Mouse (Mus musculus) hematopoietic stem cell, adult 5-6 weeks (primary cell): ENCODE results near the gene Plcg1. TPM values are rescaled to one million over a fixed set of nuclear protein-coding genes. Genes with fewer than 3 reads are reported as not detected.
A peak's percentile ranks its signal among the peaks of the same experiment; 100 is the strongest.

ENCODE experiments used
- ATAC-seq, 2 experiments: fragments of 125-278 bp in 1 of 2; replicated peaks in 1 of 2; 2 replicates each; pipeline ENCODE4 v1.8.0; 2016 to 2017; ENCODE audit warnings: inconsistent platforms in 2 of 2, mild to moderate bottlenecking in 2 of 2, moderate number of reproducible peaks in 2 of 2, low read depth in 1 of 2, moderate TSS enrichment in 1 of 2; ENCODE audit not compliant: low FRiP score in 2 of 2, poor library complexity in 2 of 2, severe bottlenecking in 2 of 2, insufficient read depth in 1 of 2, low TSS enrichment in 1 of 2
- total RNA-seq: library from RNA; stranded (forward); fragments of 172-1452, 232-1000 nt; gene quantifications from 2 replicates; pipeline ENCODE4 v1.2.3, GENCODE M21; 2017

The Plcg1 gene
- total RNA-seq, 1 experiment from 2014 or later = 68.4 TPM

DNA sequence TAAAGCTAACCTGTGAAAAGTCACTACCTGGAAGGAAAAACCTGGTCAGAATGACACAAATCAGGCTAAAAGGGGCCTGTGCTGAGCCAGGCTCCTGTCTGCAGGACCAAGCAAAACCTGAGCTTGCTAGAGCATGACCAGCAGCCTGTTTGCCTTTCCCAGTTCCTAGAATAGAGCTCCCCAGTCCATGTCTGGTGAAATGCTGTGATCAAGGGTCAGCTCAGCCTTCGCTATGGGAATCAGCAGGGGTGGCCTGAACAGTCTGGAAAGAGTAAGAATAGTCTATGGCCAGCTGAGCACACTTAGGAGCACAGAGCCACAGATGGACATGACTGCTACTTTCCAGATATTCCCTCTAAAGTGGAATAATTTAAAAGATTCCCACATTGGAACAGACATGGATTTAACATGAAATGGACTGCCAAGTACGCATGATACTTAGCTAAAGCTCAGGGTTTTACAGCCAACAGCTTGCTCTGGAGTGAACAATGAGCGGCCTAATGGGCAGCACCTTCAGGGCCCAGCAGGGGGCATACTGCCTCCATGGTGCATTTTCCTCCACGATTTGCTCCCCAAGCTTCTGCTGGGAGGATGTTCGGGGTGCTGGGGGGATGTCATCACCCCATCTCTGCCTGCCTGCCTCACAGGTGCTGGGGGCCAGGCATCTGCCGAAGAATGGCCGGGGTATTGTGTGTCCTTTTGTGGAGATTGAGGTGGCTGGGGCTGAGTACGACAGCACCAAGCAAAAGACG, 29.5 kb downstream of the Plcg1 start:
- ATAC-seq = 0 out of 4 replicates have a peak, but pooled peaks of 1 of the 2 experiments have one; percentile 41

DNA sequence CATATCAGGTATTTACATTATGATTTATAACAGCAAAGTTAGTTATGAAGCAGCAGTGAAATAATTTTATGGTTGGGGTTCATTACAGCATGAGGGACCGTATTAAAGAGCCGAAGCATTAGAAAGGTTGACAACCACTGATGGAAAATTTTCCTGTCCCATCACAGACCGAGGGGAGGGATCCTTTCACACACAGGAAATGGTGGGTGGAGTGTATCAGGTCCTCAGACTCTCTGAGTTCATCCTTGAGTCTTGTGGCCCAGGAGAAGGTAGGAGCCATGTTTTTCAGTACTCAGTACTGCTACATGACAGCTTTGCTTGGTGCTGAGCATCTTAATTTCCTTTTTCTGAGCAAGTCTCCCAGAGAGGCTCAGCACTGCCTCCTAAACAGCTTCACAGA, 32.7 kb downstream of the Plcg1 start:
- ATAC-seq = no peak

DNA sequence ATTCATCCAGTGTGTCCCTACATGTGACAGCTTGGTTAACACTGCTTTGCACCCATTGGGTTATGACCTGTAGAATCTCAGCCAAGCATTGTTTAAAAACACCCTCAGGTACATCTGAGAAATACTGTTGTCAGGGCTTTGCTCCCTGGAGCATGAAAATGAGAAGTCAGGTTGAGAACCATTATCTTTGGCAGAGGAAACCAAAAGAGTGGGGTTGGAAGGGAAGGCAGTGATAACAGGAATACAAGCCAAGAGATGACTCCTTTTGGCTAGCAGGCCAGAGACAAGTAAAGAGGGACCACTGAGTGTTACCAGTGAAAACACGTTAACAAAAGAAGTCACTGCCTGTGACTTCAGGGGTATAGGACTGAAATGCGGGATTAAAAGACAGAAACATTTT, 33.3 kb downstream of the Plcg1 start:
- ATAC-seq = no peak

DNA sequence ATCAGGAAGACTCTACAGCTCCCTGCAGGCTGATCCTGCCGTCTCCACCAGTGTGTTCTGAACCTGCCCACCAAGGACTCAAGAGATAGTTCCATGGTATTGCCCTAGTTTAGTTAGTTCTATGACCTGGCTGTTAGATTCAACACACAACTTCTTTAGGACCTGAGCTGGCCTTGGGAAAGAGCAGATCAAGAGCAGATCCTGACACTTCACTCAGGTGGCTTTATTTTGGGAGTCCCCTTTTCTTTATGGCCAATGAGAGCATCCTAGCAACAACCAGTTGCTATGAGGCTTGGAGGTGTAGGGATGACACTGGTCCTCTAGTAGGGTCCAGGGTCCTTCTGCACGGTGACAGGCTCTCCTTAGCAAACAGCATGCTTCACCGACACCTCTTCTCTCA, 34.0 kb downstream of the Plcg1 start:
- ATAC-seq = no peak

DNA sequence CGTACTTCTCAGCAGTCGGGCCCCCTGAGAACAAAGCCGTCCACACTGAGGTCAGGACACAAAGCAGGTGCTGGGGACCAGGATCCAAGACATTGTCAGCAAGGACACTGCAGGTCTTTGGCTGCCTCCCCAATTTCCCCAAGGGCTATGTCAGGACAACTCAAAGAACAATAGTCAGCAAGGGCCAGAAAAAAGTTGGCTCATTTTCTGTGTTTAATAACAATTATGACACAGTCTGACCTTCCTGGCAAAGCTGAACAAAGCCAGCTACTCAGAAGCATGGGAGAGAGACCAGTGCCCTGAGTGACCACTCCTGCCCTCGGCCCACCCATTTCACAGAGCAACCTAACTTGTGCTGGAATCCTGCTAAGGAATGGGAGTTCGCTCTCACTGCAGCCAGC, 35.3 kb downstream of the Plcg1 start:
- ATAC-seq = no peak

DNA sequence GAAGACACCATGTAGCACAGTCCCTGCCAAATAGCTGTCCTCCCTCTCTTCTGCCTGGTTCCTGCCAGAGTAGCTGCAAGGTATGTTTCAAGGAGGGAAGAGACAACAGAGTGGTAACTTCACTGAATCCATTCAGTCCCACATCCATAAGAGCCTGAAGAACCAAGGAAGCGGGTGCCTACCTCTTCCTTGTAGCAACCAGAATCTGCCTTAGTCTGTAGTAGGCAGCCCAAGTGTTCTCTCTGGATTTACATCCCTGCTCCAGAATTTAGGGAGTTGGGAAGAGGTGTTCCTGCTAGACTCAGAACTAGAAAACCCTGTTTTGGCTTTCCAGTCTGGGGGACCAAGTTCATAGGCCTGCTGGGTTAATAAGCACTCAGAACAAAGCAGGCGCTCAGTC, 36.1 kb downstream of the Plcg1 start:
- no peak for ATAC-seq

DNA sequence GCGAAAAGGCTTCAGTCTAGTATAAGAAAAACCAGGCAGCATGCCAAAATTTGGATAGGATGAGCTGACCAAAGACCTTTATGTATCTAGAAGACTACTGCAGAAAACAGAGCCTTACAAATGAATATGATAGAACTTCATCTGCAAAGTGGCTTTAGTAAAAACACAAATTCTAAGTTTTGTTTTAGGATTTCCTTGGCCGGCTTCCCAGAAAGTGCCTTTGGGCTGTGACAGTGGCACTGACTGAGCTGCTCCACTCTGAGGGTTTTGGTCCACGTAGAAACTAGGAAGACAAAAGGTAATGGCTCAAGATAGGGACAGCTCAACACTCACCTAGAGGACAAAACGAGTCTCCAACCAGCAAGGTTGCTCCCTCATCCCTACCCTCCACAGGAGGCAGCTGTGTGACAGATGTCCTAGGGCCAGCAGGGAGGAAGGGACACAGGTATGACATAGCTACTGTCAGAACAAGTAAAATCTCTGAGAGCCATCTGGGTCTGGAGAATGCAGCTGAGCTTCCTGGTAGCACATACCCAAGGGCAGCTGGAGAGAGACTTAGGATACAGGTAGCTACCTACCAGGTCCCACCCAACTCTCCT, 37.1 kb downstream of the Plcg1 start:
- ATAC-seq = no peak

DNA sequence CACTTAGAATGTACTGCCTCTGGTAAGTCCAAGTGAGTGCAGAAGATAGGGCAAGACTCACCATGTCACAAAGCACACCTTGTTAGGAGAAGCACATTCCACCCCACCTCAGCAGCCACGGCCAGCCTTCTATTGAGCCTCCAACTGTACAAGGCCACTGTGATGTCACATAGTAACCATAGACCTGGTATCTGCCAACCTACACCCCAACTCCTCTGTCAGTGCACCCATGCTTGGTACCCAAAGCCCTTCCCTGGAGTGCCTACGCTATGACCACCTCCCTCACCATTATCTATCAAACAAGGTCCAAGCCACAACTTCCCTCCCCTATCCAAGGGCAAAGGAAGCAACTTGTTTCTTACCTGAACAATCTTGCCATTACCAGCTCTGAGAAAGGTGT, 37.9 kb downstream of the Plcg1 start:
- ATAC-seq = no peak

DNA sequence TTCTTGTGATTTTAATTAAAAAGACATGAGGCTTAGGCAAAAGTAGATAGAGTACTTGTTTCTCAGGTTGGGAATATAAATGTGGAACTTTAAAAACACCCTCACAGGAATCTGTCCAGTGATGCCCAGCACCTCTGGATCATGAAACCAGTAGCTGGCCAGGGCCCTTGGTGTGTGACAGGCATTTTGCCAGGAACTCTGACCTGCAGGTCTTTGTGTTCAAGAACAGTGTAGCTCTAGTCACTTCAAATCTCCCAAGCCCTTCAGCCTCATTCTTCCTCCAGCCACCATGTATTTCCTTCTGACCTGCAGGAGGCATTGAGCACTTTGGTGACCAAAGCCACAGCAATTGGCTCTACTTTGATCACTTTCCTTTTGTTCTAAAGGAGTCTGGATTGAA, 39.3 kb downstream of the Plcg1 start:
- ATAC-seq = no peak

DNA sequence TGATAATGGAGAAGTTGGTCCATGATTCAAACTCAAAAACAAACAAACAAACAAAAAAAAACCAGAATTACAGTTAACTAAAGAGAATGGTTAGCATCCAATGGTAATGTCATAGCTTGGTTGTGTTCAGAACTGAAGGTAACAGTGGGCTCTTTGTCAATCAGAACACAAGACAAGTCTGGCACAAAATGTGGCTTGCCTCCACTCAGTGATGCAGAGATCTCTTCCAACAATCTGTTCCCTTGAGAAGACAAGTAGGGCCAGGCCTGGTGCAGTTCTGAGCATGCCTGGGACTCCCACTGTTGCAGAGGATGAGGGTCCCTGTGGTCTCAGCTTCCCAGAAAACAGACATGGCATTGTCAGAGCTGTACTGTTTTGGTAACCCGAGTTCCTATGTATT, 39.8 kb downstream of the Plcg1 start:
- ATAC-seq = no peak

DNA sequence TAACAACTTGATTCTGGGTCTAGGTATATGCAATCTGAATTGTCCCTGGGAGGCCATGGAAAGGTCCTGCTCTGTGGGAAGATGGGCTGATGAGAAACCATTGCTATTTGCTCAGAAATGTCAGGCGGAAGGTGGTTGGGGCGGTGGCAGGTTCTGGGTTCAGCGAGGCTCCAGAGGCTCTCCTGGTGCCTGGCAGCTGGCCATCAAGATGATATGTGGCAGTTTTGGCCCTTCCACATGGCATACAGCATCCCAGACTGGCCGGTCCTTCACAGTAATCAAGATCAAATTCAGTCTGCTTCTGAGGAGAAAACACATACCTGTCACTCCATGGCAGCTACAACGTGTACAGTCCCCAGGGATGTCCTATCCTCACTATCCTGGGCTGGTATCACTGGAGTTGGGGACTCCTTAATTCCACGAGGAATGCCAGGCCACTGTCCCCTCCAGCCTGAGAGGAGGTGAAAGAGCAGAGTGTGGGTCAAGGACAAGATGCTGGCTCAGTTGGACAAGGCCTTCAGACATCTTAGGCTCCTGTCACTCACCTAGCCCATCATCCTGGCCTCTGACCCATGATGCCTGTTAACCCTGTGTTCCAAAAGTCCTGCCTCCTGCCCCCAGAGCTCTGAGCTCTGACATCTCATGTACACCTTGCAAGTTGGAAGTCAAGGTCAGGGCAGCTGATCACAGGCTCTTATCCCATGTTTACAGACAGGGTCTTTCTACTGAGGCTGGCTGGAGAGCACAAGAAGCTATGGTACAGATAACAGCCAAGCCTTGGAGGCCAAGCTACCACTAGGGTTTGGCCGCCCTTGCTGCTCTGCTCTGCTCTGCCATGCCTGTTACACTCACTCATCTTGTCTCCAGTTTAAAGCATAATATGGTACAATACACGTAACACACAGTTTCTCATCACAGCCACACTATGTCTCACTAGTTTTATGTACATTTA, 40.5 kb downstream of the Plcg1 start:
- ATAC-seq = no peak

DNA sequence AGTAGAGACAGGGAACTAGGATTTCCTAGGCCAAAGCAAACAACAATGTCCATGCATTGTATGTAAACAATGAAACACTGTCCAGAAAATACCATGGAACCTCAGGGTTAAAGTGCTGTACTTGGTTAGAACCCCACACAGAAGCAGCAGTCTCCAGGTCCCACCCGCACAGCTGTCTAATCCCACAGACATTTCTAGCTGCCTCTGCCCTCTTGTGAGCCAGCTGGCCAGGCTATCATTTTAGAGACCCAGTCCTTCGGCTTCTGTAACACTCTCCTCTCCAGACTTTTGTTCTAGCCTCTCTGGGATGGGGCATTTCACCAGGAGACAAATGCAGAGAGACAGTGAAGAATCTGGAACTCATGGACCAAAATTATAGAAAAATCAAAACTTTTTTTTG, 46.9 kb downstream of the Plcg1 start:
- no peak for ATAC-seq

DNA sequence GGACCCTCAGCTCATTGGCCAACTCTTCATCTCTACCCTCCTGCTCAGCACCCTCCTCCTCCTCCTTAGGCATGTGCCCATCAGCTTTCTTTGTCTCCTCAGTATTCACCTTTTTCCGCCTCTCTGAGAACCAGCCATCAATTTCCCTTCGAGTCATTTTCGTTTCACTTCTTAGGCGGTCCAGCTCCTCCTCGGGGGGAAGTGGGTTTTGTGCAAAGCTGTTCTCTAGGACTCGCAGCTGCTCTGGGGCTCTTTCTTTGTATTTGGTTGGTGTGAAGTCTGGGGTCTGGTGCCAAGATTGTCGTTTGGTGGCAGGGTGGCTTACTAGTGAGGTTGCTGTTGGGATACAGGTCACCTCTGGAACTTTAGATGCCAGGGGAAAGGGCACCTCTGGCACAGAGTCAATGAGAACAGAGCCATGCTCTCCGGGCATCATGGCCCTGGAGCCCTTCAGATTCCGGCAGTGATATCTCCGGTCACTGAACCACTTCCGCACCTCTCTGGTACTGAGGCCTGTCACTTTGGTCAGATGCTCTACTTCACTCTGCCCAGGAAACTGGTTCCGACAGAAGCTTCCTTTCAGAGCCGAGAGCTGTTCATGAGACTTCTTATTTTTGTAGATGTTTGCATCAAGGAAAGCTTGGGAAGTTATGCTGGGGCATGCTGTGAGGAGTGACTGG, 49.2 kb downstream of the Plcg1 start:
- peak; percentile 57 to 62 for ATAC-seq

DNA sequence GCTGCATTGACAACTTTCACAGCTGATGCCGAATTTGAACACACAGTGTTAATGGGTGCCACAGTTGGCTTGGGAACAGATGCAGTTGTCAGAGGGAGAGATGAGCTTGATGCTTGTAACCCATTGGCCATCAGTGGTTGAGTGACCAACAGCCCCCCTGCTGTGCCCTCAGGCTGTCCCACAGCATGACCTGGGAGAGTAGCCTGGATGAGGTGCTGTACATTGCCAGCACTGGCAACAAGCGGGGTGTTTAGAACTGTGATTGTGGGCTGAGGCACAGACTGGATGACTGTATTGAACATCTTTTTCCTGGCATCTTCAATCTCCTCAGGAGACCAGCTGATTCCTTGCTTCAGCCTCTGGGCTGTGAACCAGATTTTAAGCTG, 49.7 kb downstream of the Plcg1 start:
- ATAC-seq = no peak

DNA sequence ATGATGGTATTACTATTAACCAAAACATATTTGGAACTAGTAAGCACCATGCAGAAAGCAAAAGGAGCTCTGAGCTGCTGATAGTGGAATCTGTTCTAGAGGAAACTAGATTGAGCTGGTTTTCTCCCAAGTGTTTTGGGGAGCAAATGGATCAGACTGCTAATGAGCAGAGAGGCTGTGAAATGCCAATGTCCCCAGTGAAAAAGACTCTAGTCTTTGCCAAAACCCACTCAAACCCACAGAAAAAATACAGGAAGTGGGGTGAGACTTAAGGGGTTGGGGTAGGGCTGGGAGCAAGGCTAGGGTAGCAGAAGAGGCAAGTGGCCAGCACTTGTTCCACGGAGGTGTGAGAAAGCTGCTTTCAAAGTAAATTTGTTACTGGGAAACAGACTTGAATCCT, 55.2 kb downstream of the Plcg1 start:
- ATAC-seq = 0 out of 4 replicates have a peak, but pooled peaks of 1 of the 2 experiments have one; percentile 36

DNA sequence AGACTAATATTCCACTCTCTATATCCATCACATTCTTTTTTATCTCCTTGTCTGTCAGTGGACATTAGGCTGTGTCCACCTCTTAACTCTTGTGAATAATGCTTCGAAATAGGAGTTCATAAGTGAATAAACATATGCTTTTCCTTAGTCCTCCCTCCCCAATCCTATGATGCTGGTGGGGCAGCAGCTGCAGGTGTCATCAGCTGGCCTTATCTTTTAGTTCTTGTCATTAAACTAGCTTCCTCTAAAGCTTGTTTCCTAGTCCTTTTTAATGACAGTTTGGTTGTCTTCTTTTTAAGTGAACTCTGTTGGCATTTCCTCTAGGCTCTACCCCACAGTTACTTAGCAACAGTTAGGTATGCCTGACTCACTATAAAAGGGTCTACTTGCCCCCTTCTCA, 57.9 kb downstream of the Plcg1 start:
- ATAC-seq = no peak

DNA sequence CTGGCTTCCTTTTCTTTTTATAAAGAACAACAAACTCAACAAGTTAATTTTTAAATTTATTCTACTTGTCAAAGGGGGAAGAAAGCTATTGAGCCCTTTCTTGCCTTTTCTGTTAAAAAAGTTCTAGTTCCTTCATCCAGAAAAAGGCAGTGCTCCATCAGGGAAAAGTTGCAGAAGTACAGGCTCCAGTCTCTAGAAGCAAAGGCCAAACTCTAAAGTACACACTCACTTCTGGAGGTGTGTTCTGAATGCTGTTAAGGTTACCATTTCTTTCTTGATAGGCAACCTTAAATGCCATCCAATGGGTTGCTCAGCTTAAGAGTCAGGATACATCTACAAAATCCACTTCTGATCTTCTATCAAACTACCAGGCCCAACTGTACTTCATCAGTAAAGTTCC, 58.6 kb downstream of the Plcg1 start:
- no peak for ATAC-seq

DNA sequence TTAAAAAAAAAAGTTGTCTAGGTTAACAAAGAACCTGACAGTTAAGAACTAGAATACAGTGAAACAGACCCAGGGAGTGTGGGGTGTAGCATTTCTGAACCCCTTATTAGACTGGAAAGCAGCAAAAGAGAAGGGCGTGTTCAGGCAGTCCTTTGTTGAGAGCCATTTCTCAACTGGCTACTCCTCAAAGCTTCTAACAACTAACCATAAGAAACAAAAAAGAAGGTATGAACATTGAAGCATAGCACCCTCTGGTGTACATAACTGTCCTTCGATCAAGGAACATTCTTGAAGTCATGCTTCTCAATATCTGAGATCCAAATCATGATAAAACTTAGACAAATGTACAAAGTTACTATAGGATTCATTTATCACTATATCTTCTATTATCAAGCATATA, 62.0 kb downstream of the Plcg1 start:
- ATAC-seq = peak; percentile 22 to 62; a peak in 2 of 4 replicates
